Mouse (Mus musculus) brain, embryonic 14.5 days (tissue): ENCODE measurements around the gene Serpinb6a.

Experiments used
- CTCF ChIP-seq: fragments of 200-500 bp; IDR thresholded peaks from 2 replicates; pipeline ENCODE4 v1.5.1; 2012; ENCODE audit warnings: inconsistent platforms, mild to moderate bottlenecking, moderate library complexity, borderline replicate concordance; ENCODE audit not compliant: insufficient read depth, insufficient read length; ENCODE audit errors: extremely low read depth
- POLR2A ChIP-seq: fragments of 200-500 bp; IDR thresholded peaks from 2 replicates; pipeline ENCODE4 v1.6.1; 2012; ENCODE audit warnings: mild to moderate bottlenecking, inconsistent platforms, borderline replicate concordance; ENCODE audit not compliant: poor library complexity, insufficient read depth, insufficient read length, severe bottlenecking; ENCODE audit errors: extremely low read depth

GRCm38 (mm10) chr13:33965056-33966024 is 37.3 kb downstream of the Serpinb6a start:
- TF ChIP-seq POLR2A (no peak), CTCF (no peak)
